Mouse (Mus musculus) mesoderm, embryonic 11.5 days (tissue): ENCODE results near the gene Coro7.
"Not testable (repeated sequence)": the region's sequence is repeated elsewhere in the genome, so short reads cannot be mapped to it uniquely, and the experiment has no call there.

Experiments used
- DNase-seq: peaks from one replicate; pipeline ENCODE4 v3.0.0-alpha.2; 2012; ENCODE audit warnings: low read depth, low spot score

Gene Coro7

GRCm38 (mm10) chr16:4679121-4680018, at the start of gene Coro7:
Gene Coro7 (minus strand): TSS chr16:4679777.
- DNase-seq, result peak; percentile 95

- DNase-seq, result no peak
Observed at GRCm38 (mm10) chr16:4727963-4728362, 48.4 kb upstream of the Coro7 start.

- no peak for DNase-seq
Observed at GRCm38 (mm10) chr16:4727526-4727925, 47.9 kb upstream of the Coro7 start.

GRCm38 (mm10) chr16:4726528-4727128, 47.1 kb upstream of the Coro7 start:
- DNase-seq, result no peak

- DNase-seq, result peak; percentile 94
Observed at GRCm38 (mm10) chr16:4725780-4726527, 46.4 kb upstream of the Coro7 start, which contains the start of gene Hmox2. Gene Hmox2 (plus strand): TSS chr16:4726361.

GRCm38 (mm10) chr16:4725266-4725665, 45.7 kb upstream of the Coro7 start:
- no peak for DNase-seq

GRCm38 (mm10) chr16:4722915-4723209, 43.3 kb upstream of the Coro7 start:
- DNase-seq, result no peak

- DNase-seq, result no peak
Observed at GRCm38 (mm10) chr16:4722128-4722914, 42.7 kb upstream of the Coro7 start.

- DNase-seq, result peak; percentile 87
Observed at GRCm38 (mm10) chr16:4718753-4719518, 39.4 kb upstream of the Coro7 start, which contains the start of gene Nmral1. Gene Nmral1 (minus strand): TSS chr16:4719356.

- DNase-seq, result no peak
Observed at GRCm38 (mm10) chr16:4717866-4718265, 38.3 kb upstream of the Coro7 start.

- DNase-seq, result no peak
Observed at GRCm38 (mm10) chr16:4713861-4714710, 34.5 kb upstream of the Coro7 start.

GRCm38 (mm10) chr16:4711173-4711572, 31.6 kb upstream of the Coro7 start:
- DNase-seq, result no peak

GRCm38 (mm10) chr16:4705541-4705940, 26.0 kb upstream of the Coro7 start:
- DNase-seq, result no peak

GRCm38 (mm10) chr16:4702646-4703045, 23.1 kb upstream of the Coro7 start:
- no peak for DNase-seq

- DNase-seq, result no peak
Observed at GRCm38 (mm10) chr16:4701211-4701610, 21.6 kb upstream of the Coro7 start.

- DNase-seq, result not testable (repeated sequence)
Observed at GRCm38 (mm10) chr16:4689371-4689770, 9.8 kb upstream of the Coro7 start.

- DNase-seq, result no peak
Observed at GRCm38 (mm10) chr16:4684457-4684791, 4.8 kb upstream of the Coro7 start.

GRCm38 (mm10) chr16:4683581-4684456, 4.2 kb upstream of the Coro7 start:
- DNase-seq, result peak; percentile 96

- no peak for DNase-seq
Observed at GRCm38 (mm10) chr16:4683193-4683580, 3.6 kb upstream of the Coro7 start.
